Mouse (Mus musculus) olfactory bulb, adult 2 months (tissue): ENCODE measurements around the gene Nkain4.

Experiments used
- CTCF ChIP-seq: fragments of 200-500 bp; IDR thresholded peaks from 2 replicates; pipeline ENCODE4 v1.5.1; 2012; ENCODE audit warnings: low read depth, mild to moderate bottlenecking, low read length, moderate library complexity; ENCODE audit not compliant: insufficient read depth
- POLR2A ChIP-seq: fragments of 200-500 bp; IDR thresholded peaks from 2 replicates; pipeline ENCODE4 v1.6.1; 2012; ENCODE audit warnings: mild to moderate bottlenecking, low read depth, low read length, moderate library complexity; ENCODE audit not compliant: insufficient read depth

DNA sequence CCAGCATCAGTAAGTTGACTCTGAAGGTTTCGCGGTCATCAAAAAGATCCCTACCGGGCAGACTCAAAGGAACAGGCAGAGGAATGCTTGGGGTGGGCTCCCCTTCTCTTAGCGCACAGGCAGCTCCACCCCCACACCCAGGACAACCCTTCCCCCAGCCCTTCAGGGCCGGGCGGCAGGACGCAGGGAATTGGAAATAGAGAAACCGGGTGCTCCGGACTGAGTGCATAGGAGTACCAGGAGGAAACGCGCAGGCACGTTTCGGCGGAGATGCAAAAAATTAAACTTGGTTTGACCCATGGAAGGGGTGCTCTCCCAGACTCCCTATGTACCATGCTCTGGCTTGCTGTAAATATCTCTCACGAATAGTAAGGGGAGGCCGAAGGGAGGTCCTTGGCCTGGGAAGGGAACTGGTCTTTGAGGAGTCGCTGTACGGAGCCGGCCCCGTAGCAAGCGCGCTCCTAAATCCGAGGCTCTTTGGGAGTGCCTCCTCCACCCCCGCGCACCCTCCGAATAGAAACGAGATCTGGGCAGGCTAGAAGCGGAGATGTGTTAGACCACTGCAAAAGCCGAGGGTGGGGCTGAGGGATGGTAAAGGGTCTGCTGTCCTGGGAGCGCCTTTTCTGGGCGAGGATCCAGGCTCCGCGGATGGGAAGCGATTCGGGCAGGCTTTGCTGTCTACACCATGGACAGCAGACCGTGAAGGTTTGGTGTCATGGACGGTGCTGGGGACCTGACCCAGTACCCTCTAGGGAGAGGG is 63.2 kb downstream of the Nkain4 start:
- TF ChIP-seq POLR2A (no peak; the same call in 1 of the 2 replicates), CTCF (no peak)
